Mouse (Mus musculus): ENCODE results near the gene Trp63. TPM values are rescaled to one million over a fixed set of nuclear protein-coding genes. Genes with fewer than 3 reads are reported as not detected.

Gene Trp63
- polyA plus RNA-seq, 1 experiment = not detected

- no peak for TF ChIP-seq GATA1 (IDR thresholded peaks at IDR 0.05; ENCODE audit: low read length)
Measured at GRCm38 (mm10) chr16:25900389-25900908, 216.9 kb downstream of the Trp63 start.

DNA sequence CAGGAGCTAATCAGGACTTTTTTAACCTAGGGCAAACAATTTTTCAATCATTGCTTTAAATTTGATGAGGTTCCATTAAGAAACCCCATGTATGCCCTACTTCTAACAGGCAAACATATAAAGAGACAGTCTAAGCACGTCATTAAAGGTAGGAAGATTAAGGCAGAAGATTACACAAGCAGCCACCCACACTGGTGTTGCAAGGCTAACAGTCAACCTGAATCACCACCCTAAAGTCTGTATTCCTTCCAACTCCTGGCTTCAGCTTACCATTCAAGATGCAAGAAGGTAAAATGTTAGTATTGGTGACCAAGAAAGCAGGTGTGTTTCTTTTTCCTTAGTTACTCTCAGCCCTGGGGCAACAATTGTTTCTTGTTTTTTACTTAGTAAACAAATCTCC is 228.6 kb downstream of the Trp63 start:
- no peak for TF ChIP-seq GATA1 (IDR thresholded peaks at IDR 0.05; ENCODE audit: low read length)

- no peak for TF ChIP-seq GATA1 (IDR thresholded peaks at IDR 0.05; ENCODE audit: low read length)
Measured at GRCm38 (mm10) chr16:25934181-25934580, 250.6 kb downstream of the Trp63 start.
